Mouse (Mus musculus) gastrocnemius, postnatal 36 days (tissue): ENCODE data around the gene Gm10840. TPM values are rescaled to one million over a fixed set of nuclear protein-coding genes. Genes with fewer than 3 reads are reported as not detected.
"Not testable (repeated sequence)": the region's sequence is repeated elsewhere in the genome, so short reads cannot be mapped to it uniquely, and the experiment has no call there.

ENCODE experiments used
- DNase-seq, 2 experiments: peaks; one replicate each; pipeline ENCODE4 v3.0.0; 2022
- intact Hi-C: fragments of 180-260 bp; cut with DNase I; formaldehyde crosslinking; loops from one replicate; pipeline ENCODE4 v1.15.1; 2025
- long read RNA-seq, 2 experiments: library from polyadenylated mRNA; stranded (forward); transcript quantifications; one replicate each; pipeline ENCODE4 v2.0.0; 2021
- total RNA-seq, 2 experiments: library from RNA; stranded (reverse); gene quantifications; 2 replicates each; pipeline ENCODE4 v1.2.3; 2021

Gm10840 gene
- total RNA-seq, result not detected
- long read RNA-seq, experiment 1, result 0 reads
- long read RNA-seq, experiment 2, result 0 reads

DNA sequence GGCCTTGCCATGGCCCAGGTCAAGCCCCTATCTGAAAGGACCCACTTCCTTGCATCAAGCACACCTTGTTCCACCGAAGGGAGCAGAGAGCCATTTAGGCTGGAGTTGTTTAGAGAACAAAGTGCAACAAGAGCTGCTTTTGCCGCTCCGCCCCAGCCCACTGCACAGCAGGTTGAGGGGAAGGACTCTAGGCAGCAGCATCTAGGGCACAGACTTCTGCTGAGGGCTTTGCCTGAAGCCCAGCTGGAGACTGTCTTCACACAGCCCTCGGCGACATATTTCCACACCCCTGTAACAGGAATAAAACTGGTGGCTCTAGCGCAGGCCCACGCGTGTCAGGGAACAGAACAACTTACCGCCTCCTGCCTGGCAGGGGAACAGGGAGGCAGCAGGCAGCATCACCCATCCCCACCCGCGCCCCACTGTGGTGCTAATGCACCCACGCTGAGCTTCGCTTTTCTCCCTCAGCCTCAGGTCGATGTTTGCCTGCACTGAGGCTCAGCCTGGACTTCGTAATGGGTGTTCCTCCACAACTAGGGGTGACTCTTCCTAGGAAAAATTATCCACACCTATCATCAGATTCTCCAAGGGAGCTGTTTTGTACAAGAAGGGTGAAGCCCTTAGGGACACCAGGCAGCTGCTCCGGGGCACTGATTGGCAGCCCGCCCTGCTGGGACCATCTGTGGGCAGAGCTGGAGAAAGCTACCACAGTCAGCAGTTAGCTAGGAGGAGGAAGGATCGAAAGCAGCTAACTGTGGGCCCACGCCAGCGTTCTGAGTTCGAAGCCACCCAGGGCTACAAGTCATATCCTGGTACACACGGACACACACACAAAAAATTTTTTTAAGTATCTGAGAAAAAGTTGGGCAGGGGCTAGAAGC lies at the start of gene Gm10840, which contains the start of gene Limd2:
Gene Gm10840 (plus strand): TSS at position 10 of the 881 bp plus-strand sequence.
Gene Limd2 (minus strand): TSS at position 20 of the 881 bp plus-strand sequence.
- peak; percentile 23 to 34 for DNase-seq

DNA sequence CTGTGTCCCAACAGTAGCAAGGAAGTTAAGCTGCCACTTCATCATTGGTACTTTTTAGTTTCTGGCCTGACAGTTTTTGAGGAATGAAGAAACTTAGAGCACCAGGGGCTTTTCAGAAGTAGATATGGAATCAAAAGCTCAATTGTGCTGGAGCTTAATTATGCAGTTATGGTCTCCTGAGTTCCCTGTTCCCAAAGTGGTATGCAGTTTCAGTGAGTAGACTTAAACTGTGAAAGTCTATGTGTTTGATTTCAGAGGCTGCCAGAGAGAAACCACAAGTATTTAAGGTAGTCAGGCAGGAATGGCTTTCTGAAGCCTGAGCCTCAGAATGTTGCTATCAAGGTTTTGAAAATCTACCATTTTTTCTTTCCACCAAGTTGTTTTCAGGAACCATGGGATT lies 49.0 kb upstream of the Gm10840 start:
- intact Hi-C loops, result no loop called here
- no peak for DNase-seq

More for the DNA sequence above, at the start of gene Gm10840, which contains the start of gene Limd2:
- intact Hi-C loops, result no loop called here

DNA sequence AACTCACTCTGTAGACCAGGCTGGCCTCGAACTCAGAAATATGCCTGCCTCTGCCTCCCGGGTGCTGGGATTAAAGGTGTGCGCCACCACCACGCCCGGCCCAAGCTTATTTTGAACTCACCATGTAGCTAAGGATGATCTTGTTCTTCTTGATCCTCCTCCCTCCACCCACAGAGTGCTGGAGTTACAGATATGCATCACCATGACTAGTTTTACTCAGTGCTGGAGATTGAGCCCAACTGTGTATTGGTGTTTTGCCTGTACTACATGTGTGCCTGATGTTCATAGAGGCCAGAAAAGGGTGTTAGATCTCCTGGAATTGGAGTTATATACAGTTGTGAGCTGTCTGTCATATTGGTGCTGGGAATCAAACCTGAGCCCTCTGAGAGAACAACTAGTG lies 38.4 kb upstream of the Gm10840 start:
- DNase-seq, result no peak
- intact Hi-C loops, result no loop called here

DNA sequence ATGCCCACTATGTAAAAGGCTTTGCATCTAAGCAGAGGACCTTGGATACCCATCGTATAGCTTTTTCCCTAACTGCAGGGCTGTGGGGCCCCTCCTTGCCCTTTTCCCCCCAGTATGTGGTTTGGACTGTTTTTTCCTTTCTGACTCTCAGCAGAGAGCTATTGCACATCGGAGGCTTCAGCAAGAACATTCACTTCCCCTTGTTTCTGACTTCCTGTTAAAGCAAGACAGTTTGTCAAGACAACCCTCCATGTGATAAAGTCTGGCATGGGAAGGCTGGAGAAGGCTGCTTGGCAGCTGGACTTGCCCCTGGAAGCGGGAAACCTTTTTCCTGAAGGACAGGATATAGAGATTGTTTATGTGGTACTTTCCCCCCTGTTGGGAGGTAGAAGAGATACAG lies 37.9 kb upstream of the Gm10840 start:
- no peak for DNase-seq
- intact Hi-C loops, result no loop called here

DNA sequence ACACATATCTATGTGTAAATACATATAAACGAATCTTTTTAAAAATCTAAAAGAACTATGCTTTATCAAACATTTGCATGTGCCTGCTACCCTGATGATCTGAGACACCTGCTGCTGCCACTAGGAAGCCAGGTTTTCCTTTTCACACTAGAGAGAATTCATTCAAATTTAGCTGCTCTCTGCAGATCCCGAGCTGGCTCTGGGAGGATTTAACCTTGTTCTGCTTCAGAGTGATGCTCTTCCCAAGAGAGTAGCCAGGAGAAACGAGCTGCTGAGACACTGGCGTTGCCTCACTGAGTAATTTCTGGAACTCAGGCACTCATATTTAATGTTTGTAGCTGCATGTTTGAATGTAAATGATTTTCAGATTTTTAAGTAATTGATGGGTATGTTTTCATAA lies 35.9 kb upstream of the Gm10840 start:
- intact Hi-C loops, result no loop called here
- no peak for DNase-seq

DNA sequence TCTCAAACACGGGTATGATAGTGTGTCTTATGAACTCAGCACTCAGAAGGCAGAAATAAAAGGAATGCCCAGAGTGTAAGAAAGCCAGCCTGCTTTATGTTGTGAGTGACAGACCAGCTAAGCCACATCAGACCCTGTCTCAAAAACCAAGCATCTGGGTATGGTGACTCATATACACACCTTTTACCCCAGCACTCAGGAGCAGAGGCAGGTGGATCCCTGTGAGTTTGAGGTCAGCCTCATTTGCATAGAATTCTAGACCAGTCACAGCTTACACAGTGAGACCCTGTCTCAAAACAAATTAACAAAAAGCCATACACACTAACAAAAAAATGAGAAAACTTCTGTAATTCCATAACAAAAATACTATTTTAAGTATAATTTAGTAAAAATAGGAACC lies 34.8 kb upstream of the Gm10840 start:
- no peak for DNase-seq
- intact Hi-C loops, result no loop called here

DNA sequence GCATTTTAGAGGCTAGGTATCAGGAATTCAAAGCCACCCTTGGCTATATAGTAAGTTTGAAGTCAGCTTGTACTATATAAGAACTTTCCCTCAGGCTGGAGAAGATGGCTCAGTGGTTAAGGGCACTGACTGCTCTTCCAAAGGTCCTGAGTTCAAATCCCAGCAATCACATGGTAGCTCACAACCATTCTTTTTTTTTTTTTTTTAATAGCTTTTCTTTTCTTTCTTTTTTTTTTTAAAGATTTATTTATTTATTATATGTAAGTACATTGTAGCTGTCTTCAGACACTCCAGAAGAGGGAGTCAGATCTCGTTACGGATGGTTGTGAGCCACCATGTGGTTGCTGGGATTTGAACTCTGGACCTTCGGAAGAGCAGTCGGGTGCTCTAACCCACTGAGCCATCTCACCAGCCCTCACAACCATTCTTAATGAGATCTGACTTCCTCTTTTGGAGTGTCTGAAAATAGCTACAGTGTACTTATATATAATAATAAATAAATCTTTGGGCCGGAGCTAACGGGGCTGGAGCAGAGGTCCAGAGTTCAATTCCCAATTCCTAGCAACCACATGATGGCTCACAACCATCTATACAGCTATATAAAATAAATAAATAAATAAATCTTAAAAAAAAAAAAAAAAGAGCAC lies 33.8 kb upstream of the Gm10840 start:
- DNase-seq, intact Hi-C loops: not testable (repeated sequence)

DNA sequence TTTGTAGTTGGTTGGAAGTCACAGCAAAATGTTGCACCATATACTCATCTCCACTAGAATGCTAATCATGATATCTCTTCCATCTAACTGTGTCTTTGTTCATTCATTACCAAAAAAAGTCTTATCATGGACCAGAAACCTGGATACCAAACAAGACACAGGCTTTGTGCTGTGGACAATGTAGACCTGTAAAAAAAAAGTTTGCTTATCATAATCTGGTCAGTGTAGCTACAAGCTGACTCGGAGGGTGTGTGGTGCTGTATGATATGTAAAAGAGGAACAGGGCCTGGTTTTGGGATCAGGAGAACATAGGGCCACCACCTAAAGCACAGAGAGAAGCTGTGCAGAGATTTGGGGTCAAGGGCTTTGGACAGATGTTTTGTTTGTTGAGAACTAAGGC lies 31.2 kb upstream of the Gm10840 start:
- intact Hi-C loops, result no loop called here
- DNase-seq, result no peak

DNA sequence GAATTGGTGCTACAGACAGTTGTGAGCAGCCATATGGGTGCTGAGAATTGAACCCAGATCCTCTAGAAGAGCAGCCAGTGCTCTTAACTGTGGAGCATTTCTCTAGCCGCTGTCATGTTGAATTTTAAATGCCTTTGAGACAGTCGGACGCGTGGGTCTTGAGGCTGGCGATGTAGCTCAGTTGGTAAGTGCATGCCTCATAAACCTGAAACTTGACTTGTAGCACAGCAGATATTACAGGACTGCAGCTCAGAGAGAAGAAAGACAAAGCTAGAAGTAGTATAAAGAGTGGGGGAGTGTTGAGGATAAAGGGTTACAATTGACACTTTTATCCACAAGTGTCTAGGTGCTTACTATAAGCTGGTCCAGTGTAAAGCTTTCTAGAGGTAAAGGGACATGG lies 28.1 kb upstream of the Gm10840 start:
- no peak for DNase-seq
- intact Hi-C loops, result no loop called here

DNA sequence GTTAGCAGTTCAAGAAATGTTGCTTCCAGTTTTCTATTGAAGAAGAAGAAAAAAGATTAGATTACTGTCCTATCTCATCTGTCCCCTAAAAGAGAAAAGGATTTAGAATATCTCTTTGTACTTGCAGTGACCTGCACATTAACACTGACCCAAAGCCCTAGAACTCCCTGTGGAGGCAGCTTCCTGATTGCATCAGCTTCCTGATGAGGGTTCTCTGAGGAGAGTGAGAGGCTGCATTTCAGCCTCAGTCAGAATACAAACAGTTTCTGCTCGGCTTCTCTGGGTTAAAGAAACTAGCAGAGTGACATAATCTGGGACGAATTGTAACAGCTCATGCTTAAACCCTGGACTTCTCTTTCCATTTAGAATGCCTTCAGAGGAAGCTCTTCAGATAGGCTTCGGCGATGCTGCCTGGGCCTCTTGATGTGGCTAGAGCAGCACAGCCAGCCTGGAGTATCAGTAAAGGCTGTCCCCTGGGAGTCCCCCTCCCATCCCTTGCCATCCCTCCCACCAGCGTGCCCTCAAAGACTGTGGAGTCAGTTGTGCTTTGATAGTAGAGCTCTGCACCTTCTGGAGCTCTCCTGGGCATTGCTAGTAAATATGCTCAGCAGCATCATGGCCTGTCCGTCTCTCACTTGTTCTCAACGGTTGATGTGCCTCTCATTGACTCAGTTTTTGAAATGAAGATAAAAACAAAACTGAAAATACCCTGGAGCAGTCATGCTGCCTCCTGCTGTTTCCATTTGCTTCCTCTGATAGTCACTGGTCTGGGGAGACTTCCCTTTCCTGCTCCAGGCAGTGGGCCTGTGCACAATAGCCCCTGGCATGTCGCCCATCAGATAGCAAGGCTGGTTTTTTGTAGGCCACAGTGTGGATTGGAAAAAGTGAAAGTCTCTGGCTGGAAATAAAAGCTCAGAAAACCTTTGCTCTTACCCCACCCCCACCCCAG lies 25.8 kb upstream of the Gm10840 start:
- peak; percentile 39 to 70 for DNase-seq
- intact Hi-C loops, result no loop called here

DNA sequence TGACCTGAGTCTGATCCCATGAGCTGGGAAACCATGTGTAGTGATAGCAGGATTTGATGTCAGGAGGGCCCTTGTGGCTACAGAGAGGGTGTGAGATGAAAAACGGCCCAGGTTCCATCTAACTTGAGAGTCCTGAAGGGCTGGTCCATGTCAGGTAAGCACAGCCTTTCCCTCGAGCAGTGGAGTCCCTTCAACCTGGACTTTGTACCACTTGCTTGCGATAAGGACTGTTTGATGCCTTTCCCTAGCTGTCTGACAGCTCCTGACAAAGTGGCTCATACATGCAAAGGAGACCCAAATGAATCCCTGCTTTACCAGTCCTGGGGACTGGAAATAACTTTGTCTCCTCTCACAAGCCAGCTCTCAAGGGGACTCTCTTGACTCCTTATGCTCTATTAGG lies 9.4 kb upstream of the Gm10840 start:
- intact Hi-C loops, result no loop called here
- DNase-seq, result no peak

DNA sequence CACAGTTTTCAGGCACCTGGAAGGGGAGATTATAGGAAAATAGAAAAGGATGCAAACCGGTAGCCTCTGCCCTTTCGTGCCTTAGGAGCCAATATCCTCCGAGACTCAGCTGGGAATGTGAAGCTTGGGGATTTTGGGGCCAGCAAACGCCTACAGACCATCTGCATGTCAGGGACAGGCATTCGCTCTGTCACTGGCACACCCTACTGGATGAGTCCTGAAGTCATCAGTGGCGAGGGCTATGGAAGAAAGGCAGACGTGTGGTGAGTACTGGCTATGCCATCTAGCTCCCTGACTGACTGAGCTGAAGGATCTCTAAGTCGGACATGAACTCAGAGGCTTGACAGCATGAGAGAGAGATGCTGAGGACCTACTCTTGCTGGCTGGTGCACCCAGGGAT lies 8.5 kb upstream of the Gm10840 start:
- DNase-seq, result no peak

DNA sequence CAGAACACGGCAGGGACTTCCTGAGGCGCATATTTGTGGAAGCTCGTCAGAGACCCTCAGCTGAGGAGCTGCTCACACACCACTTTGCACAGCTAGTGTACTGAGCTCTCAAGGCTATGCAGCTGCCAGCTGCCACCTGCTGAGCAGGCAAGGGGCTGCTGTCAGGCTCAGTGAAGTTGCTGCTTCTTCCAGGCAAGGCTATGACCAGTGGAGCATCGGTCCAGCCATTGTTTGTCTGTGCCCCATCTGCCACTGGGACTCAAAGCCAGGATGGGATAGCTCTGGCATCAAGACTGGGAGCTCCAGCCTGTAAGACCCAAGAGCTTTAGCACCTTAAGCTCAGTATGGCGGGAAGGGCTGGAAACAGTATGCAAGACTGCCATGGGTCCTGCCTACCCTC lies 6.6 kb upstream of the Gm10840 start:
- no peak for DNase-seq
- intact Hi-C loops, result no loop called here

More for the DNA sequence above, 8.5 kb upstream of the Gm10840 start:
- intact Hi-C loops, result no loop called here

DNA sequence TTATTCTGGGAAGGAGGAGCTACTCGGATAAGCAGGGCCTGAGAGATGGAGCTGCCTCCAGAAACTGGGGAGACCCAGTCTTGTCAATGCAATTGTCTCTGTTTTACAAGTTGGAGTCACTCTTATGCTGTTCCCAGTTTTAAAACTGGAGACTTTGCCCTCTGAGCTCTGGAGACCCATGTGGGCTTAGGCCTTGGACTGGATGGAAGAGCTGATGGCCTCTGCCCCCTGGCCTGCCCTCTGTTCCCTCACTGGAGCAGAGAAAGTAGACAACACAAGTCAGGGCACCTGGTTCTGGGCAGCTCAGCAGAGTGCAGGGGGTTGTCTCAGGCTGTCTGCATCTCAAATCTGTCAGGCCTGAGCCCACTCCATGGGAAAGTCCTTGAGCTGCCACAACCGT lies 5.9 kb upstream of the Gm10840 start:
- intact Hi-C loops, result loop anchor here (5.0 kb wide), 2 partner anchors 88 to 243 kb away; no protein-coding TSS in a partner anchor

DNA sequence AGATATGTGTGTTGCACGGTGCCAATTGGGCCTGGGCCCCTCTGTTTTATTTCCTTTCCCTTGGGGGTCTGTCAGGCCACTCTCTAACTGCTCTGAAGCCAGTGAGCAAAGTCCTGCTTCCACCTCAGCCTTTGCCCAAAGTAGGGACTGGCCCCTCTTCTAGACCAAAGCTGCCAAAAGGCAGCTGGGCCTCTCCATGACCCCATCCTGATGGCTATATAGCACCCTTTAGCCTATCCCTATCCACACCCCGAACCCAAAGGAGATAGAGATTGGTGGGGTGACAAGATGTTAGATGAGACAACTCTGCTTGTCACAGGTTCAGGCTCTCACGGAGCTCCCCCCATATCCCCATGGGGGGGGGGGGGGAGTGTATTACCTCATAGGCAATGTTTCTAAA lies 4.9 kb upstream of the Gm10840 start:
- no peak for DNase-seq
- intact Hi-C loops, result loop anchor here (5.0 kb wide), 2 partner anchors 87 to 242 kb away; no protein-coding TSS in a partner anchor

More for the DNA sequence above, 5.9 kb upstream of the Gm10840 start:
- no peak for DNase-seq

DNA sequence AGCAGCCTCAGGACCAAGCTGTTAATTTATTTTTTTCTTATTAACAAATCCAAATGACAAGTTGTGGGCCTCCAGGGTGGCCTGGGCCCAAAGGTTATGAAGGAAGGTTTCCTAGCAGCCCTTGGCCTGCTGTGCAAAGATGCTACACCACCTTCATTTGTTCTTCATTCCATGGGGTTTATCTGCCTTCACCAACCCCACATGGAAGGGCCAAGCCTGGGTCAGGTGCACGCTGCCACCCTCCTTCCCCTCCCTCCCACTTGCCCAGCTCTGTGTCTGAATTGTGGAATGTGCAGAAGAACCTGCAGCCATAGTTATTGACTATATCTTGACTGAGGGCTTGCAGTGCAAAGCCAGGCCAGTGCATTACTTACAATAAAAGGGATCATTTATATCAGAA lies 4.4 kb upstream of the Gm10840 start:
- intact Hi-C loops, result loop anchor here (5.0 kb wide), 2 partner anchors 86 to 241 kb away; no protein-coding TSS in a partner anchor

DNA sequence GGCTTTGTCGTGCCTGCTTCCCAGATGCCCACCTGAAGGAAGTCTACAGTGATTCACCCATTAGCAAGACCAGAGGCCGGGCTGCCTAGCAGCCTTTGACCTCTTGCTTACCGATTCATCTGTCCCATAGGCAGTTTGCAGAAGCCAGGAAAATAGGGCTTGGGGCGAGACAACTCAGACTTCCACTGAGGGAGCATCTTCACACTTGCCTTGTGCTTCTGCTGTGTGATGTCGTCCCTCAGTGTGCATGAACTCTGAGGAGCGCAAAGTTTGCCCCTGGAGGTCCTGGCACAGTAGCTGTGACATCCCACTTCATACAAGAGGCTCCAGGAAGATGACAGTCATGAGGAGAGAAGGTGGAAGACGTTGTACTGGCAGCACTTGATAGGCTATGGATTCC lies 3.5 kb upstream of the Gm10840 start:
- DNase-seq, result no peak
- intact Hi-C loops, result loop anchor here (5.0 kb wide), 2 partner anchors 85 to 240 kb away; no protein-coding TSS in a partner anchor

More for the DNA sequence above, 4.4 kb upstream of the Gm10840 start:
- DNase-seq, result no peak

DNA sequence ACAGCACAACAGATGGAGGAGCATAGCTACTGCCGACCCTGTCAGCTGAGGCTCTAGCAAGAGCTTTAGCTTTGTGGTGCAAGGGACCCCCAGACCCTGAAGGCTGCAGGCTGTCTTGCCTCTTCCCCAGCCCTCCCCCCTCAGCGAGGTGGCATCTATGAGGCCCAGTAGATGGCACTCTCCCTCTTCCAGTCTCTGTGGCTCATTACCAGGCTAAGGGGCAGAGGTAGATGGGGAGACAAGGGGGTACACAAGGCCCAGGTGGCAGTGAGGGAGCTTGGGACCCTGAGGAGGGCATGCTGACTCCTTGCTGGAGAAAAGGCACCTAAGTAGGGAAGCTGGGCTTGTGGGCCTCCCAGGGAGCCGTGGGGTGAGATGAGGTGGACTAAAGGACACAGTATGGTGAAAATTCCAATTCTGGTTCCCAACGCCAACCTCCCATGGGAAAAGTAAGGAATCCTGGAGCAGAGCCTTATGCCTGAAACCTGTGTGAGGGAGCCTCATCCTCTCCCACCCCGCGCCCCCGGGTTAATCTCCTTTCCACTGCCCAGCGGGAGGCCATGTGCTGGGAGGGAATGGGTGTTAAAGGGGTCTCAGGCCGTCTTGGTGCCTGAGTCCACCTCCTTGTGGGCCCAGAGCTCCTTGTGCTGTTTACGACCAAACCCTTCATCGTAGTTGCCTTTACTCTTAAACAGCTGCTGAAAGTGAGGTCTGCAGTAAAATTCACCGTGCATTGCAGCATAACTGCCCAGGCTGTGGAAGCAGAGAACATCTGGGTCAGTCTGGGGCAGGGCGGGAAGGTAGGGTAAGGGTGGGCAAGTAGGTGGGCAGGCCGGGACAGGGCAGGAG lies 2.3 kb upstream of the Gm10840 start:
- intact Hi-C loops, result loop anchor here (5.0 kb wide), 2 partner anchors 84 to 239 kb away; no protein-coding TSS in a partner anchor
- DNase-seq, result no peak

DNA sequence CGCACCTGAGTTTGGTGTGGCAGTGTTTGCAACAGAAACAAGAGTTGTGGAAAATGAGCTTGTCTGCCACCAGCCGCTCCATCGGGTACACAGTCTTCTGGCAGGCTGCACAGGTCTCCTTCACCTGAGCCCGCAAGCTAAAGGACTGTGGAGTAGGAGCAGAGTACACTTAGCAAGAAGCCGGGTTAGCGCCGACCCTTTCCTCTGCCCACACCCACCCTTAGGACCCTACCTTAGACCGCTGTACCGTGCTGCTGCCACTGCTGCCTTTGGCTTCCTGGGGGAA lies 1.8 kb upstream of the Gm10840 start:
- intact Hi-C loops, result loop anchor here (5.0 kb wide), 2 partner anchors 83 to 238 kb away; no protein-coding TSS in a partner anchor
- DNase-seq, result no peak
